Mouse (Mus musculus) neural tube, embryonic 11.5 days (tissue): ENCODE measurements around the gene Arih2. TPM values are rescaled to one million over a fixed set of nuclear protein-coding genes. Genes with fewer than 3 reads are reported as not detected.

Source experiments
- ATAC-seq: fragments of 200-750 bp; cut with Nextera tagmentation; 2 replicates; pipeline ENCODE4 v1.8.0; 2017; ENCODE audit warnings: moderate number of reproducible peaks, mild to moderate bottlenecking, moderate TSS enrichment, moderate library complexity; ENCODE audit not compliant: insufficient read depth, low FRiP score, low TSS enrichment
- DNase-seq: peaks from one replicate; pipeline ENCODE4 v3.0.0-alpha.2; 2015; ENCODE audit warnings: low spot score
- H3K27ac ChIP-seq: fragments of 300-500 bp; sonication (generic); 2 replicates; pipeline ENCODE4 v1.5.1; 2014; ENCODE audit warnings: low read depth, mild to moderate bottlenecking, low read length
- H3K27me3 ChIP-seq: fragments of 300-500 bp; sonication (generic); 2 replicates; pipeline ENCODE4 v1.6.1; 2014; ENCODE audit warnings: mild to moderate bottlenecking, low read length, mixed read lengths; ENCODE audit not compliant: control insufficient read depth, insufficient read depth
- H3K36me3 ChIP-seq: fragments of 300-500 bp; sonication (generic); 2 replicates; pipeline ENCODE4 v1.6.1; 2014; ENCODE audit warnings: mild to moderate bottlenecking, low read length, moderate library complexity, mixed read lengths; ENCODE audit not compliant: control insufficient read depth, insufficient read depth
- H3K4me1 ChIP-seq: fragments of 300-500 bp; sonication (generic); 2 replicates; pipeline ENCODE4 v1.6.1; 2014; ENCODE audit warnings: low read length, mixed read lengths; ENCODE audit not compliant: control insufficient read depth, insufficient read depth
- H3K4me2 ChIP-seq: fragments of 300-500 bp; sonication (generic); 2 replicates; pipeline ENCODE4 v1.6.1; 2014; ENCODE audit warnings: low read depth, mild to moderate bottlenecking, moderate library complexity
- H3K4me3 ChIP-seq: fragments of 300-500 bp; sonication (generic); 2 replicates; pipeline ENCODE4 v1.5.1; 2014; ENCODE audit warnings: low read depth, low read length
- H3K9ac ChIP-seq: fragments of 300-500 bp; sonication (generic); 2 replicates; pipeline ENCODE4 v1.6.1; 2014; ENCODE audit warnings: mild to moderate bottlenecking, low read length
- H3K9me3 ChIP-seq: fragments of 300-500 bp; sonication (generic); 2 replicates; pipeline ENCODE4 v1.6.1; 2016; ENCODE audit warnings: low read length; ENCODE audit not compliant: control insufficient read depth
- WGBS: fragments of 180-500 bp; shearing (Covaris S2); extraction: QIAGEN DNeasy Blood & Tissue Kit; methylation state at CpG from one replicate; pipeline ENCODE4 v1.1.7; 2014; 5-methylcytosine and 5-hydroxymethylcytosine counted together
- polyA plus RNA-seq: library from polyadenylated mRNA; unstranded; fragments of >200 nt; fragmentation: Nextera tagmentation; extraction: Ambion mirVana; gene quantifications from 2 replicates; pipeline ENCODE4 v1.2.1, GENCODE M21; 2014

The Arih2 gene
- polyA plus RNA-seq, 1 experiment from 2014 or later, result 54.8 TPM

DNA sequence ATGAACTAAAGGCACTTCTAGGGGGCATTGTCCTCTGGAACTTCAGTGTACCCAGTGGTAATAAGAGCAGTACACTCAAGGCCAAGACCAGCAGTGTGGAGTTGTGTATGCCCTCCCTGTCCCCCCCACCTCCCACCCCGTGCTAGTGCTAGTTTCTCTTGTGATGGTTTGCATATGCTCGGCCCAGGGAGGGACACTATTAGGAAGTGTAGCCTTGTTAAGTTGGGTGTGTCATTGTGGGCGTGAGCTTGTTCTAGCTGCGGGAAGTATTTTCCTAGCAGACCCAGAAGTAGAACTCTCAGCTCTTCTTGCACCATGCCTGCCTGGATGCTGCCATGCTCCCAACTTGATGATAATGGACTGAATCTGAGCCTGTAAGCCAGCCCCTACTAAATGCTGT is 47.2 kb downstream of the Arih2 start:
- no peak overlapping the region for H3K4me3 ChIP-seq
- H3K27me3 ChIP-seq, result no peaks in the 10 kb centered on the region
- H3K4me1 ChIP-seq, result no peaks in the 10 kb centered on the region
- H3K9me3 ChIP-seq, result no peaks in the 10 kb centered on the region
- WGBS, result 76% methylated on average over 4 of the region's 4 CpGs
- no peak overlapping the region for H3K4me2 ChIP-seq
- peaks cover 10% of the 10 kb centered on the region for H3K36me3 ChIP-seq
- ATAC-seq (no peak), DNase-seq (no peak)
- H3K27ac ChIP-seq, result no peak overlapping the region
- H3K9ac ChIP-seq, result no peak overlapping the region

DNA sequence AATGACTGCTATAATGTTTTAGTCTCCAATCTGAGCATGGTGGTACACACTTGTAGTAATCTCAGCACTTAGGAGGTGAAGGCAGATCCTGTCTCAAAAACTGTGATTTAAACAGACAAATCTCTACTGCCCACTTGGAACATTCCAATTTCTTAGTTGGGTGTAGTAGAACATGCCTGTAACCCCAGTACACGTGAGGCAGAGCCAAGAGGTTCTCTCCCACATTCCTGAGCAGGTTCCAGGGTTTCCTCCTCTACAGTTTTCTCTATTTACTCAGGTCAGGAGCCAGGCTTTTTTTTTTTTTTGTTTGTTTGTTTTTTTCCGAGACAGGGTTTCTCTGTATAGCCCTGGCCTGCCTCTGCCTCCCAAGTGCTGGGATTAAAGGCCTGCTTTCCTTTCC is 49.2 kb downstream of the Arih2 start:
- DNase-seq (no peak), ATAC-seq (no peak)
- 55% methylated on average over 2 of the region's 2 CpGs for WGBS
- H3K4me2 ChIP-seq, result no peak overlapping the region
- H3K4me1 ChIP-seq, result no peaks in the 10 kb centered on the region
- H3K9me3 ChIP-seq, result no peaks in the 10 kb centered on the region
- no peak overlapping the region for H3K27ac ChIP-seq
- no peak overlapping the region for H3K9ac ChIP-seq
- H3K27me3 ChIP-seq, result no peaks in the 10 kb centered on the region
- no peak overlapping the region for H3K4me3 ChIP-seq
- peaks cover 7% of the 10 kb centered on the region for H3K36me3 ChIP-seq

DNA sequence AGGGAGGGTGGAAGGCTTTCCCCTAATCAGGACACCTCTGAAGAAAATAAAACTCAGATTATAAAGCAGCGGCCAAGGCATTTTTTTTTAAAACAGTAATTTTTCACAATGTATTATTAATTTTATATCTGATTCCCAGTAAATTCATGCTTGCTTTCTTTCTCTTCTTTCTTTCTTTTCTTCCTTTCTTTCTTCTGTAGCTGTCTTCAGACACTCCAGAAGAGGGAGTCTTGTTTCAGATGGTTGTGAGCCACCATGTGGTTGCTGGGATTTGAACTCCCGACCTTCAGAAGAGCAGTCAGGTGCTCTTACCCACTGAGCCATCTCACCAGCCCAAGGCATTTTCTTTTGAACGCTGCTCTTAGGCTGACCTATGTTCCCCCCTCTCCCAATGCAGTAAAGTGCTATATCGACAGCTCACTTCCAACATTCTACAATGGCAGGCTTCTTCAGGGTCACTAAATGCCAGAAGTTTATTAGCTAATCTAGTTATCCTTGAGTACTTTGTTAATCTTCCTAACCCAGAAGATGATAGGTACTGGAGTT is 50.1 kb downstream of the Arih2 start:
- DNase-seq (peak; percentile 98), ATAC-seq (no peak)
- Histone ChIP-seq H3K4me3 (no peak overlapping the region), H3K9ac (no peak overlapping the region), H3K4me1 (no peaks in the 10 kb centered on the region), H3K9me3 (no peaks in the 10 kb centered on the region), H3K4me2 (no peak overlapping the region), H3K36me3 (peaks cover 4% of the 10 kb centered on the region), H3K27me3 (no peaks in the 10 kb centered on the region), H3K27ac (no peak overlapping the region)
- 77% methylated on average over 4 of the region's 4 CpGs for WGBS

DNA sequence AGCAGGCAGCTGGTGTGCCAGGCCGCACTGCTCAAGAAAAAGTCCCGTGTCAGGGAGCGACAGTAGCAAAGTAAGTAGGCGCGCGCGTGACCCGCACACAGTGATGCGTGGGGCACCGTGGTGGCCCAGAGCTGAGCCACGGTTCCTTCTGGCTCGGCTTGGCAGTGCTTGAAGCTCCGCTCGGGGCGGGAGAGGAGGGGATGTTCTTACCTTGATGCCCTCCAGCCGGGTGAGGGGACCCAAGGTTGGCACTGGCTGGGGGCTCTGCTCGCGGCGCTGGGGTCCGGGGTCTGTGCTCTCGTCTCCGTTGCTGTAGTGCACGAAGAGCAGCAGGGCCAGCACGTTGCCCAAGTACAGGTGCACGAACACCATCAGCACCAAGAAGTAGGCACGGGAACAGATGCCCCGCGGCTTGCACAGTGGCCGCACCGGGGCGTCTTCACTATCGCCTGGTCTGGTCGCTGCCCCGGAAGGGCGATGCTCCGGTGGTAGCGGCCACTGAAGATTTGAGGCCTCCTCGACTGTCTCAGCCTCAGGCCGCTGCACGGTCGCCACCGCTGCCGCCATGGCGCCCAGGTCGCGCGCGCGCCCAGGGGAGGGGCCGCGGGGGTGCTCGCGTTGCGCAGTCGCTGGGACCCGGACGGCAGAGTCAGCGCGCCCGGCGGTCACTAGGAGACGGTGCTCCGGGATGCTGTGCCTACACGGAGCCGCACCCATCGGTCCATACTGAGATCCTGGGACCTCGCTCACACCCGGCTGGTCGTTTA is 52.0 kb downstream of the Arih2 start, which contains the start of gene P4htm:
P4htm (minus strand) TSS at position 670 of the 767 bp plus-strand sequence.
- H3K9ac ChIP-seq, result peak within 1 kb of the TSS; percentile 78
- H3K4me3 ChIP-seq, result peak within 1 kb of the TSS; percentile 65
- 3% methylated on average over 69 of the region's 69 CpGs for WGBS
- DNase-seq, result peak; percentile 79
- H3K27ac ChIP-seq, result 0 out of 2 replicates have a peak within 1 kb of the TSS, but pooled peaks have one; percentile 34
- H3K4me1 ChIP-seq, result no peaks in the 10 kb centered on the region
- peak; percentile 91 for ATAC-seq
- no peaks in the 10 kb centered on the region for H3K27me3 ChIP-seq
- H3K36me3 ChIP-seq, result no peaks in the 10 kb centered on the region
- H3K9me3 ChIP-seq, result no peaks in the 10 kb centered on the region
- peak within 1 kb of the TSS; percentile 93 for H3K4me2 ChIP-seq

DNA sequence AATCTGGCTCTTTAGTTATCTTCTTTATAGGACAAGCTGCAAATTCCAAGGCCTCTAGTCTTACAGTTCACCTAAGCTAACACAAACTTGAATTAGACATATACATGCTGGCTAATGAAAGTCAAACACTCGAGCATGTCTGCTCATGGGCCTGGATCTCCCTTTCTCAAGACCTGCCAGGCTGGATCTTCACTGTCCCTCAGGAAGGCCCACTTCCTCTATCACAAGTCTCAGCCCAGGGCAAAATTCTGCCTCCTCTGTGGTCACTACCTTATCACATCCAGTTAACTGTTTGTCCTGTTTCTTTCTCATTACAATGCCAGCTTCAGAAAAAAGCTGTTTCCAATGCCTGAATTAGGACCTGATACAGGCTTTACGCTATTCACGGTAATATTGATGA is 54.8 kb downstream of the Arih2 start:
- no peaks in the 10 kb centered on the region for H3K27me3 ChIP-seq
- no peak overlapping the region for H3K27ac ChIP-seq
- H3K9me3 ChIP-seq, result no peaks in the 10 kb centered on the region
- DNase-seq, result no peak
- ATAC-seq, result no peak
- no peaks in the 10 kb centered on the region for H3K36me3 ChIP-seq
- no peak overlapping the region for H3K4me2 ChIP-seq
- WGBS, result 86% methylated on average over 3 of the region's 3 CpGs
- H3K9ac ChIP-seq, result no peak overlapping the region
- no peak overlapping the region for H3K4me3 ChIP-seq
- H3K4me1 ChIP-seq, result no peaks in the 10 kb centered on the region

DNA sequence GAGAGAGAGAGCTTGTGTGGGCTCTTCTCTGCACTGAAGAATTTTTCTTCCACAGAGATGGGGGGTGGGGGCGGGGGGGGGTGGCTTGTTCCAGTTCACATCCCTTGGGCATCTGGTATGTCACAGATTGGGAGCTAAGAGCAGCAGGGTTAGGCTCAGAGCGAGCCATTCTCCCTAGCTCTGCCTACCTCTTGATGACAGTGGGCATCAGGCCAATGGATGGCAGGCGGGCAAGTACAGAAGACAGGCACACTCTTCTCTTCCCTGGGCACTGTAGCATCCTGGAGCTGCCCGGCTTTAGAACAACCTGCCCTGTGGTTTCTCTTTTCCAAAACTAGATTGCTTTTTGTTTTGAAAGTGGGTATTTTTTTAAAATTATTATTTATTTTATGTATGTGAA is 57.7 kb downstream of the Arih2 start:
- H3K4me1 ChIP-seq, result peaks cover 24% of the 10 kb centered on the region
- ATAC-seq, result no peak
- DNase-seq, result no peak
- H3K9me3 ChIP-seq, result no peaks in the 10 kb centered on the region
- H3K4me2 ChIP-seq, result no peak overlapping the region
- H3K9ac ChIP-seq, result no peak overlapping the region
- no peak overlapping the region for H3K4me3 ChIP-seq
- no peak overlapping the region for H3K27ac ChIP-seq
- 87% methylated on average over 4 of the region's 4 CpGs for WGBS
- no peaks in the 10 kb centered on the region for H3K36me3 ChIP-seq
- no peaks in the 10 kb centered on the region for H3K27me3 ChIP-seq

DNA sequence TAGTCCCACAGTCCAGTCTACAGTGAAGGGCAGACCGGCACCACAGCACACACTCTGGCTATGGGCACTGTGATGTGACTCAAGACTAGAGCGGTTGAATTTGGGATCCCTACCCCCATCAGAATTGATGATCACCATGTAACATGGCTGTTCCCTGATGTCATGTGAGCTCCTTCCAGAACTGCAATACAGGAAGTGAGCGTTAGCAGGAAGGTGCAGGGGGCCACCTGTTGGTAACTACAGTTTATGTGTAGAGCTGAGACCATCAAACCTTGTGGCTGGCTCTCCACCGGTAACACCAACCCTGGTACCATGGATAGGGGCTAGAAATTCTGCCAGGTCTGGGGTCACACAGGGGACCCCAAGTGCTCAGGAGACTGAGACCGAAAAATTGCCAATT is 60.0 kb downstream of the Arih2 start:
- WGBS, result 82% methylated on average over 5 of the region's 5 CpGs
- Histone ChIP-seq H3K4me3 (no peak overlapping the region), H3K4me1 (peaks cover 24% of the 10 kb centered on the region), H3K36me3 (no peaks in the 10 kb centered on the region), H3K9ac (no peak overlapping the region), H3K4me2 (no peak overlapping the region), H3K9me3 (no peaks in the 10 kb centered on the region), H3K27ac (no peak overlapping the region), H3K27me3 (no peaks in the 10 kb centered on the region)
- no peak for ATAC-seq
- DNase-seq, result no peak

DNA sequence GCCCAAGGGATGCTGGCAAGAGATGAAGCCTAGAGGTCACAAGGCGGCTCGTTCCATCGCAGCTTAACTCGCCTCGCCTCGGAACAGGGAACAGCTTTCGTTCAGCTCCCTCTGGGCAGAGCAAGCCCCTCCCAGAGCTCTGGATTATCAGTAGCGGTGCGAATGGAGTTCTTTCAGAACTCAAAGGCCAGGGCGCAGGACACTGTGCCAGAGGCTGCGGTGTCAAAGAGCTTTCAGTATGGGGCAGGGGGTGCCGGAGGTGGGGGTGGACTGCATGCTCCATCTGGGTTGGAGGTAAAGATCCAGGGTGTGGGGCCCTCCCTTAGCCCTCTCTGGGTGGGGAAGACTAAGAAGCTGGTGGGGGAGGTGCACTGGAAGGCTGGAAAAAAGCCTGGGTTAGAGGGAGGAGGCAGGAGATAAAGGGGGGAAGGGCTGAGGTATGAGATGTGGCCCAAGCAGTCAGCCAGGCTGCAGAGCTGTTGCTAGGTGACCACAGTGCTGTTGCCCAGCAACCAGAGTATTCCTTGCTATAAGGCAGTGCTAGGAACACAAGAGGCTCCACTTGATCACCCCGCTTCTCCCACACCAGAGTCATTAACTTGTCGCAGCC is 61.5 kb downstream of the Arih2 start:
- H3K9ac ChIP-seq, result peak overlapping the region; percentile 53
- WGBS, result 0% methylated on average over 14 of the region's 14 CpGs
- peak overlapping the region; percentile 7; the same call in 1 of the 2 replicates for H3K4me3 ChIP-seq
- no peaks in the 10 kb centered on the region for H3K9me3 ChIP-seq
- peak overlapping the region; percentile 95 for H3K27ac ChIP-seq
- DNase-seq, result peak; percentile 91
- H3K4me2 ChIP-seq, result peak overlapping the region; percentile 51
- no peaks in the 10 kb centered on the region for H3K27me3 ChIP-seq
- H3K36me3 ChIP-seq, result no peaks in the 10 kb centered on the region
- peaks cover 24% of the 10 kb centered on the region for H3K4me1 ChIP-seq
- peak; percentile 98 for ATAC-seq

DNA sequence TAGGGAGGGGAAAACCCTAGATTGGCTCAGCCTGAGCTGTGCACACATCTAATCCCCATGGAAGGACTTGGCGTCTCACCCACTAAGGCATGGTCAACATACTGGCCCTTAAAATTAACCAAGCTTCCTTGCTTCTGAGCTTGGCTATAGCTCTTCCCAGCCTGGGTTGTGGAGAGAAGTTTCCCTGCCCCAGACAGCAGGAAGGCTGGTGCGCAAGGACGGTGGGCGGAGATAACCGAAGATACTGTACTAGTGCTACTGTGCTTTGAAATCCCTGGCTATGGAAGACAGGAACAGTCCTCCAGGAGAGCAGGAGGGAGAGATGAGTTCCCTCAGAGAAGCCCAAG is 69.9 kb downstream of the Arih2 start:
- peak overlapping the region; percentile 69 for H3K9ac ChIP-seq
- peaks cover 18% of the 10 kb centered on the region for H3K4me1 ChIP-seq
- peak; percentile 7 for ATAC-seq
- peak overlapping the region; percentile 74 for H3K4me3 ChIP-seq
- no peaks in the 10 kb centered on the region for H3K27me3 ChIP-seq
- peak overlapping the region; percentile 76 for H3K4me2 ChIP-seq
- 67% methylated on average over 5 of the region's 5 CpGs for WGBS
- peaks cover 8% of the 10 kb centered on the region for H3K36me3 ChIP-seq
- peak overlapping the region; percentile 95 for H3K27ac ChIP-seq
- H3K9me3 ChIP-seq, result no peaks in the 10 kb centered on the region
- DNase-seq, result no peak
